Mouse (Mus musculus): ENCODE data around the gene Pik3cb.

The Pik3cb gene

GRCm38 (mm10) chr9:99140063-99140882, at the start of gene Pik3cb:
TSS of gene Pik3cb (minus strand) at chr9:99140621.
- DNase-seq = peak; percentile 100

DNA sequence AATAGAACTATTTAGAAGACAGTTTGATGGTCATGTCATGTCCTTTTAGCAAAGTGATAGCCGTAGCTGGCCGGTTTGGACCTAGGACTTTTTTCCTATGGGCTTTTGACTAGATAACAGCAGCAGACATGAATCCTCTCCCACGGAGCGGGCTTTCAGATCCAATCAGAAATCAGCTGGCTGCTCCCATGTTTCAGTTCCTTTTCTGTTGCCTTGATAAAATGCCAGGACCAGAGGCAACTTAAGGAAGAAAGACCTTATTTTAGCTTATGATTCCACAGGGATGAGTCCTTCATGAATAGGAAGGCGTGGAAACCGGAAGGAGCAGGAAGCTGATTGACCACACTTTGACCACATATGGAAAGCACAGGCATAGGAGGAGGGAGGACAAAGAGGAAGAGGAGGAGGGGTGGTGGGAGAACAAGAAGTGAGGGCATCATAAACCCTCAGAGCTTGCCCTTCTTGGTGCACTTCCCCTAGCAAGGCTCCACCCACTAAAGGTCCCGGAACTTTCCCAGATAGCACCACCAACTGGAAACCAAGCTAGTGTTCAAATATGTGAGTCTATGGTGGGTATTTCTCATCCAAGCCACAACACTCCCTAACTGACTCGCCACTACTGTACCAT, 42.7 kb upstream of the Pik3cb start:
- no peak for DNase-seq

DNA sequence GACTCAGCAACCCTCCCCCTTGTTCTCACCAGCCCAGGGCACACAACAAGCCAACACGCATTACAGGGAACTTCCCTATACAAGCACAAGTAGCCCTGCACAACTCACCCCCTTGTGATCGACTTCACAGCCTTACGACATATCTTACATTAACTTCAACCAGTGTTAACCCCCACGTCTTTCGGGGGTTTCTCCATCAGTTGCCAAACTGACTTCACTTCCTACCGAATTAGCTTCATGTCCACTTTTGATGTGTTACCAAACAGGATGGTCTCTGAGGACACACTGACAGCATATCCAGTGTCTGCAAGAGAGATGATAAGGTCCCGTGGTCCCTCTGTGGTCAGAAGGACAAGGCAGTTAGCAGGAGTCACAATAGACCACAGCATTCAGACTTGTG, 41.7 kb upstream of the Pik3cb start:
- no peak for DNase-seq

DNA sequence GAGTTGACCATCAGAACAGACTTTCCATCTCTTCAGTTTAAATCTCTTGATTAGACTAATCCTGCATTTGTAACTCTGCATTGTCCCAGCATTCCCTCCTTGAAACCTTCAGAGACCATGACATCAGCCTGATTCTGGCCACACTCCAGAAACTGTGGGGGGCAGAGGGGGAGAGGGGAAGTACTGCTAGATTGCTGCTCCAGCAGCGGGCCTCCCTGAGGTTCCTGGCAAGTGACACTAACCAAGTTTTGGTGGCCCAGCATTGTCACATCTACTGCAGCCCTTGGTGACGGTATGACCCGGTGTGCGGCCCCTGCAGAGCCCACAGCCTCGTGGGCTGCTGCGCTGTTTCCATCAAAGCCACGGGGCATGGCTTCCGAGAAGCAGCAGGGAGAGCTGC, 39.9 kb upstream of the Pik3cb start:
- DNase-seq = no peak

DNA sequence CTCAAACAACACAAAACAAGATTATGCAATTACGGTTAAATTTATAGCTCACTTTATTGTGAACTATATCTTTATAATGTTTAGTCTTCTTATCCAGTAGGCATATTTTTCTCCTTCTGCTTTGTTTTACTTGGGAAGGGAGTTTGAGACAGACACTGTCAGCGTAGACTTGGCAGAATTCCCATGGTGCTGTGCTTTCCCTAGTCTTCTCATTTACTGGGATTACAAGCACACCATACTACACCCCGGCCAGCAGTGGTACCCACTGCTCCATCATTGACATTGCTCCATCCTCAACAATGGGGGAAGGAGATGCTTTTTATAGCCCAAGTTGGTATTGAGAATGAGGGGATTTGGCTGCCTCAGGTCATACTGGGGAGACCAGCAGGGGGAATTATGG, 38.3 kb upstream of the Pik3cb start:
- no peak for DNase-seq

DNA sequence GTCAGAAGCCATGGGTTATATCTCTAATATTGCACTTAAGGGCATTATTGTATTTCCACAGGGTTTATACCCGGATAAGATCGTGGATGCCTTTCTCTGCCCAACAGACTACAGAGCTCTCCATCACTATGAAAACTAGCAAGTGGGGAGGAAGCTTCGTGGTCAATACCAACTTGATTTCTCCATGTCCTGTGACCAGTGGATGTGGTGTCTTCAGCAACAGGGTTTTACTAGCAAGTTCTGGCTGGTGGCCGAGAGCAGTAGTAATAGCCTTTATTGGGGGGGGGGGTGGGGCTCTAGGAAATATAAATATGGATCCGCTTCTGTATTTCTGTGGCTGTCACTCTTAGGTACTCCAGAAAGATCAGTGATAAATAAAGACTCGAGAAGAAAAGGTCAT, 35.4 kb upstream of the Pik3cb start:
- DNase-seq = no peak

GRCm38 (mm10) chr9:99172811-99173210, 32.4 kb upstream of the Pik3cb start:
- no peak for DNase-seq

GRCm38 (mm10) chr9:99171186-99171585, 30.8 kb upstream of the Pik3cb start:
- no peak for DNase-seq

DNA sequence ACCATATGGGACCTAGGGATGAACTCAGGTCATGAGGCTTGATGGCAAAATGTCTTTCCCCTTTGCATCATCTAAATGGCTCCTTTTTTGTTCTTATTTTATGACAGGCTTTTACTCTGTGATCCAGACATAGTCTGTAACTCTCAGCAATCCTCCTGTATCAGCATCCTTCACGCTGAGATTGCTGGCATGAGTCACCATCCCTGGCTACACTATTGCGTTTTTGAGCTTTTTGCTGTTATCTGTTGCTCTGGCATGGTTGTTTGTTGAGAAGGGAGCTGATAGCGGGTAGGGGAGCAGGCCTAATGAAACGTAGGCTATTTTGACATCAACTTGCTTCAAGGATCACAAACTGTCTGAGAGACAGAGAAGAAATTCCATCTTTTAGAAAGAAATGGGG, 28.6 kb upstream of the Pik3cb start:
- DNase-seq = no peak

- DNase-seq = no peak
Observed at GRCm38 (mm10) chr9:99166946-99167345, 26.5 kb upstream of the Pik3cb start.

DNA sequence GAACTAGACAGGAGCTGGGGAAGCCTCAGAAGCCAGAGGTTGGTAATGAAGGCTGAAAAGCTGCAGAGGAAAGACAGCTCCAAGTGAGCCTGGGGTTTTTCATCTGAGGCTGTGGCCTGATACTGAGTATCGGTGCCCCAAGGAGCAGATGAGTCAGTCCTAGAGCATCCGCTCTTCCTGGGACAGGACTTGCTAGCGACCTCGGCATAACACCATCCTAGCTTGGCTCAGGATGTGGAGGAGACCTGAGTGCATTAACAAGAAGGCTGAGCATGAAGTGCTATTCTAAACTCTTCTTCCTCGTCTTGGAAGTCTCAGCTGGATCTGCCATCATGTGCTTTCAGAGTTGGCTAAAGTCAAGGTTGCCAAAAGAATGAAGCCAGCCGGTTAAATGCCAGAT, 25.5 kb upstream of the Pik3cb start:
- no peak for DNase-seq

GRCm38 (mm10) chr9:99164664-99165226, 24.3 kb upstream of the Pik3cb start:
- DNase-seq = no peak

DNA sequence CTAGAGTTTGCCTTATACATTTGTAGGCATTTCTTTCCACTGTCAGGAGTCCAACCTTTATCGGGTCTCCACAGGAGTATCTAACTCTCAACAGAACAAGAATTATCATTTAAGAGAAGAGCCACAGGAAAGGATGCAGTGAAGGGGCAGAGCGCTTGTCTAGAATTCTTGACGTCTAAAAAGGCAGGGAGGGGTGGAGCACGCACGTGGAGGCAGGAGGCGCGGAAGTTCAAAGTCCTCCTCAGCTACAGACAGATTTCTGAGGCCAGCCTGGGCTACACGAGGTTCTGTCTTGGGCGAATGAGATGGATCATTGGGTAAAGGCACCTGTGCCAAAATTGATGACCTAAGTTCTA, 23.7 kb upstream of the Pik3cb start:
- DNase-seq = no peak

DNA sequence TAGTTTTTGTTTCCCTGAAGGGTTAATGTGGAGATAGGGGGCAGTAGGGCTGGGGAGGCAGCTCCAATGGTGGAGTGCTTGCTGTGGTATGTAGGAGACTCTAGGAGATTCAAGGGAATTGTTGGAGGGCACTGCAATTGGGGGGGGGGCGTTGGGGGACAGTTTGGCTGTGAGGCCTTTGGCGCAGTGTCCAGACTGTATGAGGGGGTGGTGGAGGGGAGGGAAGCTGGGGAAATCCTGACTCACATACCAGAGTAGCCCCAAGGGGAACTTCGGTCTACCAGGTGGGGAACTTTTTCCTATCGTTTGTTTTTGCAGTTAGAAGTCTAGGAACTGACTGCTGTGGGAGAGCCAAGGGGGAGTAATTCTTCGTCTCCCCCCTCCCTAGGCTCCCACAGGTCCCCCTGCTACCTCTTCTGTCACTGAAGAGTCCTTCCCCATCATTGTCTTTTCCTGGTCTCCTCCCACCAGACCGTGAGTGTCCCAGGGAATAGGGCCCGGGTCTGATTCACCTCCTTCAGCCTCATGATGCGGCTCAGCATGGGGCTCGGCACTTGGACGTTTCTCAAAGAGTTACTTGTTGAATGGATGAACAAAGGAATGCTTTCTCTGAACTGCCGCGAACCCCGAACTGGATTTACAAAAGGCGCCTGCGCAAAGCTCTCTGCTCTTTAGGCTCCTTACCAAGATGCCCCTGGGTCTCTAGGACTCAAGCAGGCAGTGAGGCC, 23.2 kb upstream of the Pik3cb start:
- no peak for DNase-seq

DNA sequence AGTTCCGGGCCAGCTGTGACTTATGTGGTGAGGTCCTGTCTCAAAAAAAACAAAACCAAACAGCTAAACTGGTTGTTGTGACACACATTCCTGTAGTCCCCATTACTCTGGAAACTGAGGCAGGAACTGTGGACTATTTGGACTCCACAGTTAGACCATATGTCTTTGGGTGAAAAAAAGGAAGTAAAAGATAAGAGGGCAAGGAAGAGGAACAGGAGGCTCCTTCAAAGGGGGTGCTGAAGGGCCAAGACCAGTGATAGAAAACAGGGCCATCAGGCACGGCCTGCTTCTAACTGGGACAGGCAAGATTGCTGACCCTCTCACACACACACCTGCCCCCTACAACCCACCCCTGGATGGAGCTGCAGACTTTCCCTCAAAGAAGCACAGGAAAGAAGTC, 22.4 kb upstream of the Pik3cb start:
- no peak for DNase-seq

GRCm38 (mm10) chr9:99160780-99161179, 20.4 kb upstream of the Pik3cb start:
- no peak for DNase-seq

- no peak for DNase-seq
Observed at GRCm38 (mm10) chr9:99159932-99160331, 19.5 kb upstream of the Pik3cb start.

DNA sequence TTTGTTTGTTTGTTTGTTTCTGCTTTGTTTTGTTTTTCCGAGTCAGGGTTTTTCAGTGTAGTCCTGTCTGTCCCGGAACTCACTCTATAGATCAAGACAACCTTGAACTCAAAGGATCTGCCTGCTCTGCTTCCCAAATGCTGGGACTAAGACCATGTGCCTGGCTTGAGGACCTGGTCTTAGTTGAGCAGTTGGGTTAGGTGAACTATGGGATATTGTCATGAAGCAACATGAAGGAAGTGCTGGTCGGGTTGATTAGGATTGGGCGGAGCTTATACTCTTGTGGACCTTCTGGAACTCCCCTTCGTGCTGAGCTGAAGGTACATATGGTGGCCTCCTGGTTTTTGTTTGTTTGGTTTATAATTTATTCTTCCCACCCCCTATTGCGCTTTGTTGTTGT, 18.3 kb upstream of the Pik3cb start:
- no peak for DNase-seq

DNA sequence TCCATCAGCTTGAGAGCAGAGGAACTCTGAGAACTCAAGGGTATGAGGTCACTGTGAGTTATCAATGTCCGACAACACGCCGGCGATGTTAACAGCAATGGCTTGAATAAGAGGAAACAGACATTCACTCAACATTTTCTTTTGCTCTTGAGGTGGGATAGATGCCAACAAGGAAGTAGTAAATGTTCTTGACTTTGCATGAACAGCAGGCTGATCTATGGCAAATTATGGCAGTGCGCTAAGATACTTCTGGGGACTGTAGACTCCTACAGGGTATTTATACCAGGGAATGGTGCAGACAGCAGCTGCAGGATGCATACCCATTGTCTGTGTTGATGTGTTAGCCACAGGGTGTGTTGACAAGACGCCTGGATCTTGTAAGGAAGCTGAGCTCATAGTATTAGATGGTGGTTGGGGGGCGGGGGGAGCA, 17.8 kb upstream of the Pik3cb start:
- DNase-seq = no peak

DNA sequence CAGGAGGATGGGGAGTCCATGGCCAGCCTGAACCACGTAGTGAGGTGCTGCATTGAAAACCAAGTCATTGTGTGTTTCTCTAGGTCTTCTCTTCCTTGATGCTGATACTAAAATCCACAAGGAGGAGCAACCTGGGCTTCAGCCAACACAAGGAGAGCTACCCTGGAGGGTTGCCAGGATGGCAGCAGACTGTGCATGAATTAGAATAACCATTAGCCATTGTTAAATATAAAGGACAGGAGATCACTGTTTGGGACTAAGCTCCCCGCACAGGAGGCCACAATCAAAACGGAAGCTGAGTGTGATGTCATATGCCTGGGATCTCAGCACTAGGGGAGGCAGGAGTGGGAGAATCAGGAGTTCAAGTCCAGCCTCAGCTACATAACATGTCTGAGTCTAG, 13.2 kb upstream of the Pik3cb start:
- DNase-seq = no peak

DNA sequence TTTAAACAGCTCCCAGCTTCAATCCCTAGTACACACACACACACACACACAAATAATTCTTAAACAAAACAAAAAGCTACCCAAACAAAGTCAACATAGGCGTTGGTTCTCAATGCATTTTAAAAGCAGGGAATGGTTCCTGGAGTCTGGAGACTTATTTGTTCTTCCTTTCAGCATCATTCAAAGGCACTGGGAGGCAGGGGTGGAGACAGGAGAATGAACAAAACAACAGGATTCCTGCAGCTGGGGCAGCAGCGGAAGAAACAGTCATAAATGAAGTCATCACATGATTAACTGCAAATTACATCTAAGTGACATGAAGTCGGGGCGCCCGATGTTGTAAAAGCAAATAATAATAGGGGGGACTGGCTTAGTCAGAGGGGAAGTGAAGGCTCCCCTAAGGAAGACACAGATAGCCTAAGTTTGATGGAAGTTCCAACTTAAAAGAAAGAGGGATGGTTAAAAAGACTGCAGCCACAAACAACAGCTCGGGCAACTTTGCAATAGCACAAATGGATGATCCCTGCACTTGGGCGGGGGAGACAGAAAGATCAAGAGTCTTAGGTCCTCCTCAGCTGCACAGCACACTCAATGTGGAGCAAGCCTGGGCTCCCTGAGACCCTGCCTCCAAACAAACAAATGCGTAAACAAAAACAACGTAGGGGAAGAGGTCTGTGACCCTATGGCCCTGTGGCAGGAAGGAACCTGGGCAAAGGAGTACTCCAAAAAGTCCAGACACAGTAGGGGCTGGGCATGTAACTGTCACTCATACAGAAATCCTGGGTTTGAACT, 12.5 kb upstream of the Pik3cb start:
- DNase-seq = no peak

DNA sequence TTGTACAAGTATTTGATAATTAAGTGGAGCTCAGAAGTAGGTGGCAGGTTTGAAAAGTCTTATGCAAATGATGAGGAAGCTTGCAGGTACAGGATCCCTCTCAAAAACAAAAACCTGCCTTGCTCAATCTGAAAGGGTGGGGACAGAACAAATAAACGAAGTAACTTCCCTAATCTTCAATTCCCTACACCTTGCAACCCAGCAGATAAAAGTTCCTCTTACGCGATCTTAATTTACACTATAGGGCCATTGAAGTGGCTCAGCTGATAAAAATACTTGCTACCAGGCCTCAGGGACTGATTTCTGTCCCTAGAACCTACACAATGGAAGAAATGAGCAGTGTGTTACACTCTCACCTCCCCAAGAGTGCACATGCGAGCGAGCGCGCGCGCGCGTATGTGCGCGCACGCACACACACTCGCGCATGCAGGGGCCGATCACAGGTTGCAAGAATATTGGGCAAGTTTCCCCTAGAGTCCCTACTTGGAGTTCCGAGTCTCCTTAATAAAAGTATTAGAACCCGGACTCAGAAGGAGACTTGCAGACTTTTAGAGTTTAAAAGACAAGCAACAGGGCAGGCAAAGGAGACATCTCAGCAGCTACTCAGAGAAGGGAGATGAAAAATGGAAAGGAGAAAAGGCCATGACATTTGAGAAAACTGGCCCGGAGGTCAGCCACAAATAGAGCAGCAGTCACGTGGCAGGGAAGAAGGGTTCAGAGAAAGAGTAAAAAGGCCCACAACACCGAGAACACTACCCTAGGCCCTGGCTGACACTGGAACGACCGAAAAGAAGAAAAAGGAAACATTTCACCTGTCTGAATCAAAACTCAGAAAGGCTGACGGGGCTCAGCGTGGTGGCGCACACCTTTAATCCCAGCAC, 6.7 kb upstream of the Pik3cb start:
- no peak for DNase-seq
